Mouse (Mus musculus): ENCODE data around the gene Copz1. TPM values are rescaled to one million over a fixed set of nuclear protein-coding genes. Genes with fewer than 3 reads are reported as not detected.
A peak's percentile ranks its signal among the peaks of the same experiment; 100 is the strongest.

Copz1 gene
- total RNA-seq, 2 experiments from 2014 or later, result 38.0 to 38.5 TPM

GRCm38 (mm10) chr15:103303916-103304615 lies 31.6 kb downstream of the Copz1 start:
- intact Hi-C loops (cut with DNase I; ENCODE audit: low total_unique reads), result loop anchor here (2.0 to 5.0 kb wide), 2 partner anchors 52 to 117 kb away; no protein-coding TSS in a partner anchor
- DNase-seq, result no peak

GRCm38 (mm10) chr15:103304616-103304969 lies 32.1 kb downstream of the Copz1 start:
- DNase-seq, result no peak
- intact Hi-C loops (cut with DNase I; ENCODE audit: low total_unique reads), result loop anchor here (5.0 kb wide), 1 partner anchor 52 kb away; no protein-coding TSS in a partner anchor

GRCm38 (mm10) chr15:103305070-103305678 lies 32.7 kb downstream of the Copz1 start:
- peak; percentile 94 for DNase-seq

GRCm38 (mm10) chr15:103305792-103306645 lies 33.5 kb downstream of the Copz1 start:
- no peak for DNase-seq
- intact Hi-C loops (cut with DNase I; ENCODE audit: low total_unique reads), result loop anchor here (5.0 kb wide), 1 partner anchor 104 kb away; no protein-coding TSS in a partner anchor

More at GRCm38 (mm10) chr15:103305070-103305678, 32.7 kb downstream of the Copz1 start:
- intact Hi-C loops (cut with DNase I; ENCODE audit: low total_unique reads), result loop anchor here (5.0 kb wide), 1 partner anchor 103 kb away; no protein-coding TSS in a partner anchor

- peak; percentile 88 for DNase-seq
- intact Hi-C loops (cut with DNase I; ENCODE audit: low total_unique reads), result loop anchor here (5.0 kb wide), 1 partner anchor 105 kb away; no protein-coding TSS in a partner anchor
Observed at GRCm38 (mm10) chr15:103307125-103307524, 34.6 kb downstream of the Copz1 start.

- intact Hi-C loops (cut with DNase I; ENCODE audit: low total_unique reads), result loop anchor here (5.0 kb wide), 1 partner anchor 106 kb away; no protein-coding TSS in a partner anchor
- peak; percentile 19 for DNase-seq
Observed at GRCm38 (mm10) chr15:103308056-103308875, 35.8 kb downstream of the Copz1 start.

- intact Hi-C loops (cut with DNase I; ENCODE audit: low total_unique reads), result loop anchor here (5.0 kb wide), 1 partner anchor 107 kb away; no protein-coding TSS in a partner anchor
Observed at GRCm38 (mm10) chr15:103308876-103309580, 36.5 kb downstream of the Copz1 start.

GRCm38 (mm10) chr15:103310365-103310910 lies 37.9 kb downstream of the Copz1 start, which contains the start of gene Gpr84:
Gene Gpr84, minus strand, starts transcription at chr15:103310612.
- intact Hi-C loops (cut with DNase I; ENCODE audit: low total_unique reads), result no loop called here
- DNase-seq, result no peak

More at GRCm38 (mm10) chr15:103308876-103309580, 36.5 kb downstream of the Copz1 start:
- no peak for DNase-seq

- intact Hi-C loops (cut with DNase I; ENCODE audit: low total_unique reads), result no loop called here
- DNase-seq, result peak; percentile 30
Observed at GRCm38 (mm10) chr15:103313495-103314095, 41.1 kb downstream of the Copz1 start.

- DNase-seq, result peak; percentile 20
- intact Hi-C loops (cut with DNase I; ENCODE audit: low total_unique reads), result no loop called here
Observed at GRCm38 (mm10) chr15:103314181-103314580, 41.7 kb downstream of the Copz1 start.

- intact Hi-C loops (cut with DNase I; ENCODE audit: low total_unique reads), result loop anchor here (5.0 kb wide), 1 partner anchor 33 kb away; no protein-coding TSS in a partner anchor
- peak; percentile 83 for DNase-seq
Observed at GRCm38 (mm10) chr15:103315011-103315502, 42.5 kb downstream of the Copz1 start.

GRCm38 (mm10) chr15:103315979-103316776 lies 43.7 kb downstream of the Copz1 start:
- intact Hi-C loops (cut with DNase I; ENCODE audit: low total_unique reads), result loop anchor here (5.0 kb wide), 1 partner anchor 34 kb away; no protein-coding TSS in a partner anchor
- DNase-seq, result peak; percentile 79

GRCm38 (mm10) chr15:103317120-103317519 lies 44.6 kb downstream of the Copz1 start:
- intact Hi-C loops (cut with DNase I; ENCODE audit: low total_unique reads), result loop anchor here (5.0 kb wide), 1 partner anchor 35 kb away; no protein-coding TSS in a partner anchor
- DNase-seq, result no peak

GRCm38 (mm10) chr15:103317731-103318130 lies 45.2 kb downstream of the Copz1 start:
- no peak for DNase-seq
- intact Hi-C loops (cut with DNase I; ENCODE audit: low total_unique reads), result loop anchor here (5.0 kb wide), 1 partner anchor 35 kb away; no protein-coding TSS in a partner anchor

GRCm38 (mm10) chr15:103318201-103318816 lies 45.8 kb downstream of the Copz1 start:
- intact Hi-C loops (cut with DNase I; ENCODE audit: low total_unique reads), result loop anchor here (5.0 kb wide), 1 partner anchor 36 kb away; no protein-coding TSS in a partner anchor

GRCm38 (mm10) chr15:103321076-103321475 lies 48.6 kb downstream of the Copz1 start:
- intact Hi-C loops (cut with DNase I; ENCODE audit: low total_unique reads), result no loop called here
- peak; percentile 63 for DNase-seq

More at GRCm38 (mm10) chr15:103318201-103318816, 45.8 kb downstream of the Copz1 start:
- peak; percentile 48 for DNase-seq
